Mouse (Mus musculus) A20 (cell line): ENCODE results near the gene 1700088E04Rik.

Source experiments
- DNase-seq: peaks from one replicate; pipeline ENCODE4 v3.0.0-alpha.2; 2011; ENCODE audit warnings: low read depth, low spot score

The 1700088E04Rik gene

GRCm38 (mm10) chr15:79131442-79131841, 9.6 kb downstream of the 1700088E04Rik start:
- no peak for DNase-seq

GRCm38 (mm10) chr15:79130782-79131181, 10.3 kb downstream of the 1700088E04Rik start:
- DNase-seq, result no peak

- no peak for DNase-seq
These were observed 11.7 kb downstream of the 1700088E04Rik start for GRCm38 (mm10) chr15:79129311-79129710.

GRCm38 (mm10) chr15:79128208-79128607, 12.8 kb downstream of the 1700088E04Rik start:
- DNase-seq, result no peak

GRCm38 (mm10) chr15:79127101-79127500, 14.0 kb downstream of the 1700088E04Rik start:
- no peak for DNase-seq

DNA sequence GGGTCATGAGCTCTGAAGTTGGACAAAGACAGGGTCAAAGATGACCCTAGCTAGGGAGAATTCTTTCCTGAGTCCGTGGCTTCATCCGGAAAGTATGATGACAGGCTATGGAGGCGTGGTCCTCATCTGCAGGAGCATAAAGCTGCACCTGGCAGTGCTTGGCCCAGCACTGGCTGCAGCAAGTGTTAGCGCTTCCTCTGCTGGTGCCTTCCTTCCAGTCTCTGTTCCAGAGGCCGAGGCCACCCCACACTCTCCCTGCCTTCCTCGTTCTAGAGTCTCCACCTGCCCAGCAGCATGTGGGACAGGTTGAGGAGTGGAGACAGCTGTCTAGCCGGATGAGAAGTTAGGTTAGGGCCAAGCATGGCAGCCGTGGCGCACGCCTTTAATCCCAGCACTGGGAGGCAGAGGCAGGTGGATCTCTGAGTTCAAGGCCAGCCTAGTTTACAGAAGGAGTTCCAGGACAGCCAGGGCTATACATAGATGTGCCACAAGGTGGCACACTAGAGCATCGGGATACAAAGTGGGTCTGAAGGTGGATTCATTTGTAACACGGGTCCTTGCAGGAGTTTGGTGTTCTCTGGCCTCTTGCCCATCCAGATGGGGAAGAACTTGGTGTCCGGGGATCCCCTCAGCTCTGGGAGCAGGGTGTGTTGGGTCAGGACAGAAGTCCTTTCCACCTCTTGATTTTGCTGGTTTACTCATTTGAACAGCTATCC, 14.7 kb downstream of the 1700088E04Rik start:
- DNase-seq, result peak; percentile 63

GRCm38 (mm10) chr15:79124331-79124875, 16.6 kb downstream of the 1700088E04Rik start:
- no peak for DNase-seq

DNA sequence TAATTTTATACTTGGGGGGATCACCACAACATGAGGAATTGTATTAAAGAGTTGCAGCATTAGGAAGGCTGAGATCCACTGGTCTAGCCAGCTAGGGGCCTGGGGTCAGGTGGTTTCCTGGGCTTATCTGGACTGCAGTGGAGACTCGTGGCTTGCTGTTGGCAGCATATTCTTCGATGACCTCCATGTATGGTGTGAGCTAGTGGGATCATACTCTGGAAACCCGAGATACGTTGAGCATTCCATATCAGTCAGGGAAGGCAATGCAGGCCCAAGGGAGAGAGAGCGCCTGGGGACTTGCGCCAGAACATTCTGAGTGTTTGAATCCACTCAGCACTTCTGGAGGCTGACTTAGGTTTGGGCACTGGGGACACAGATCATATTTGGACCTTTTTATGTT, 17.3 kb downstream of the 1700088E04Rik start:
- no peak for DNase-seq

DNA sequence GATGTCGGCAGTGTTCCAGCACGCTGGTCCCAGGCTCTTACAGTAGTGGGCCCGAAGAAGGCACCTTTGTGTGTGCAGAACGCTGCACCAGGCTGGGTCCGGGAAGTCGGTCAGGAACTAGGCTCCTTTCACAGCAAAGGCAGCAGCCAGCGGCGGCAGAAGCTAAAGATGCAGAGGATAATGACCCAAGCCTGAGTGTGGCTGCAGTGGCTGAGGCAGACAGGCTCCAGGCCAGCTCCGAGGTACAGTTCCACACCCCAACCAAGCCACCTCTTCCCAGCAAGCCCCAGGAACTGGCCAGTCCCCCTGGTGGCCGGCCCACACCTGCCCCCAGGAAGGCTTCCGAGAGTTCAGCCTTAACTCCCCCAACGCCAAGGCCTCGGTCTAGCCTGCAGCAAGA, 18.5 kb downstream of the 1700088E04Rik start:
- no peak for DNase-seq

GRCm38 (mm10) chr15:79122119-79122518, 18.9 kb downstream of the 1700088E04Rik start:
- DNase-seq, result no peak

DNA sequence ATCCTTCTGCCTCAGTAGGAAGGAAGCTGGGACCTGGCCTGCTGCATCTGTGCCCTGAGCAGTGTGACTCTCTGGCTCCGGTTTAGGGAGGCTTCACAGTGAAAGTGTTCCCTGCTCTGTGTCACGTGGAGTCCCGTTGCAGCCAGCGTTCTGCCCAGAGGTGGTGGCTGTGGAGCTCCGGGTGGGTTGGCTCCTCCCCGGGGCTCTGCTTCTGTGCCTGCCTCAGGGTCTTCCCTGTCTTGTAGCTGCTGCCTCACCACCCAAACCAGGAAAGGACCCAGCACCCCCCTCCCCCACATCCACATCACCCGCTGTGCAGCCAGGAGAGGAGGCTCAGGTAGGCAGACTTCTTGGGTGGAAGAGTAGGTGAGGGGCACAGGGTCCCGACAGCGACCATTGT, 21.6 kb downstream of the 1700088E04Rik start:
- DNase-seq, result no peak

DNA sequence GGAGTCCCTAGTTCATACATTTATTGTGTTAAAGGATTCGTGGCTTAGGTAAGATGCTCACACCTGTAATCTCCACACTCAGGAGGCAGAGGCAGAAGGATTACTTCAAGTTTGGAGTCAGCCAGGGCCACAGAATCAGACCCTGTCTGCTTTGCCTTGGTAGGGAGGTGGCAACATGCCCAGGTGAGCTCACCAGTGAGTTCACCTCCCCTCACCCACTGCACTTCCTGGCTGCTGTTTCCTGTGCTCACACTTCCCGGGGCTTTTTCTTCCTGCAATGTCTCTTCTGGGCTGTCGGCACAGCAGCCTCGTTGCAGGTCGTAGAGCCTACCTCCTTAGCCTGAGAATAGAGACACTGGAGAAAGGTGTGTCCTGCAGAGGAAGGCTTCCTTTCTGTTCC, 25.8 kb downstream of the 1700088E04Rik start:
- no peak for DNase-seq

- no peak for DNase-seq
These were observed 29.3 kb downstream of the 1700088E04Rik start for GRCm38 (mm10) chr15:79111774-79112173.

DNA sequence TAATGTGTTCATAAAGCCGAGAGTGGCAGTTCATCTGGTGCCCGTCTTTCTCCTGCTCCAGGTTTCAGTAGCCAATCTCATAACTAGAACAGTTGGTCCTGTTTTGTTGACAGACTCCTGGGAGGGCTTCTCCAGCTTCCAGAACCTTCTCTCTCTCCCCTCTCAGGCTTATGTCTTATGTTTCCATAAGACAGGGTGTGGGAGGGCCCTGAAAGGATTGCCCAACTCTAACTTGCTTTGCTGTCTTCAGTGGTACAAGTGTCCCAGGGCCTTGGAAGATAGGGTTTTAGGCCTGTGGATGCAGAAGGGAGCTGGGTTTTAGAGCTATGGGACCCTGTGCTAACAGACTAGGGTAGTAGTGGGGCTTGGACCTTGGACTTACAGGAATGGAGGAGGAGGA, 30.5 kb downstream of the 1700088E04Rik start:
- no peak for DNase-seq

- no peak for DNase-seq
These were observed 31.0 kb downstream of the 1700088E04Rik start for GRCm38 (mm10) chr15:79110031-79110430.

DNA sequence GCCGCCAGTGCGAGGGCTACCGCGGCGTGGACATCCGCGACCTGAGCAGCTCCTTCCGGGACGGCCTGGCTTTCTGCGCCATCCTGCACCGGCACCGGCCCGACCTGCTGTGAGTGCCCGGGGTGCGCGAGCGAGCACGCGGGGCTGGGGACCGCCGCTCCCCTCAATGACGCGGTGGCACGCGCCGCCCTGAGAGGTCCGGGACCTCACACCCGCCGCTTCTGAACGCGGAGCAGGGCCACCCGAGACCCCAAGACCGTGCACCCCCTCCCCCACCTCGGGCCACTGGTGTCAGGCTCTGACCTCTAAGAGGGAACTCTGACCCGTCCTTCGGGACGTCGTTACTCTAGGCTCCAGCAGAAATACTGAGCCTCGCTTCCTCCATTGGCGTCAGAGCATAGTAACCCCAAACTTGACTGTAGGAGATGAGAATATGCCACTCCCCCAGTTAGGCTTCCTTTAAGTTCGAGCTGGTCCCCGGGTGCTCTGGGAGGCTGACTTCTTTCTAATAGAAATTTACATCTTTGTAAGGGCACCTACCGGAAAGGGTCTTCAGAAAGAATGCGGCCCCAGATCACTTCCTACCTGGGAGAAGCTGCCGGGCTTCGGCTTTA, 31.6 kb downstream of the 1700088E04Rik start:
- DNase-seq, result peak; percentile 70

DNA sequence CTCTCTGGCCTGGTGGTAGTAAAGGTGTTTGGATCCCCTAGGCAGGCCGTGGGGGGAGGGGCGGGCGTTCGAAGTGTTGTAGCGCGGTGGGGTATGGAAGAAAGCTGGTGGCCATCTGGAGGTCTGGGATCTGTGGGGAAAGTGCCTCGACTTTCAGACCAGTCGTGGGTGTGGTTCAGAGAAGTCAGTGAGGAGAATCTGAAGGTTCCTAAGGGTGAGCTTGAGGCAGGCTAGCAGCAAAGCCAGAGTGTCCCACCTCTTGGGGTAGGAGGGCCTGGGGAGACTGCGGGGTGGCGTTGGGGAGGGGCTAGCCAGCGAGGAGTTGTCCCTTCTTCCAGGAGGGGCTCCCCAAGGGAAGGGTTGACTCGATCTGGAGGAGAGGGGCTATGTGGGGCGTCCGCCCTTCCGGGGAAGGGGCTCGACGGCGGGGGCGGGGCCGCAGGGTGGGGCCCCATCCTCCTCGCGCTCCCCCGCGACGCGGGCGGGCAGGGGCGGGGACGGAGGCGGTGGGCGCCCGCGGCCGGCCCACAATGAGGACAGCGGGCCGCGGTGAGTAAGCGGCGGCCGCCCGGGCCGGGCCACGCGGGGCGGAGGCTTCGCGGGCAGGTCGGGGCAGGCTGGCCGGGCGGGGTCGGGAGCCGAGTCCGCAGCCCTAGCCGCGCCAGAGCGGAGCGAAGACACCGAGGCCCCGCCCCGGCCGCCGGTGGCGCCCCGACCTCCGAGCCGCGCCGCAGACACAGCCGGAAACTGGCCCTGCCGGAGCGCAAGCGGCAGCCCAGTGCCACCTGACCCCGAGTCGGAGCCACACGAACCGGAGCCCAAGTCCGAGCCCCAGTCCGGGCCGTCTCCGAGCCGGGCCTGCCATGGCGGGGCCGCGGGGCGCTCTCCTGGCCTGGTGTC, 32.4 kb downstream of the 1700088E04Rik start, which contains the start of gene Micall1:
Micall1 (plus strand) TSS at position 478 of the 900 bp plus-strand sequence.
- DNase-seq, result peak; percentile 78

DNA sequence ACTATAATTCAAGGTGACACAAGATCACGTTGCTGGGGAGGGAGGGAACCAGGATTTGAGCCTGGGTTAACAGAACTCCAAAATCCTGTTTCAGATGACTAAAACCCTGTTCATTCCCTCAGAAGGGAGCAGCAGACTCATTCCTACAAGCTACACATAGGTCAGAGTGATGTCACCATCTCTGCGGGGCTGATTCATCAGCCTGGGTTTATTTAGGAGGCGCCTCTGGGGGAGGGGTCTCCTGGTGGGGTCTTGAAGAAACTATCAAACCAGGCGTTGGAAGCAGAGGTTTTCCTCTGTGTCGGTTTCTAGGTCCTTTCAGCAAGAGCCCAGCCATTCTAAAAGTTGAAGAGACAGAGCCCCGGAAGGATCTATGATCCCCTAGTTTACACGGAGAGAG, 33.1 kb downstream of the 1700088E04Rik start:
- no peak for DNase-seq

DNA sequence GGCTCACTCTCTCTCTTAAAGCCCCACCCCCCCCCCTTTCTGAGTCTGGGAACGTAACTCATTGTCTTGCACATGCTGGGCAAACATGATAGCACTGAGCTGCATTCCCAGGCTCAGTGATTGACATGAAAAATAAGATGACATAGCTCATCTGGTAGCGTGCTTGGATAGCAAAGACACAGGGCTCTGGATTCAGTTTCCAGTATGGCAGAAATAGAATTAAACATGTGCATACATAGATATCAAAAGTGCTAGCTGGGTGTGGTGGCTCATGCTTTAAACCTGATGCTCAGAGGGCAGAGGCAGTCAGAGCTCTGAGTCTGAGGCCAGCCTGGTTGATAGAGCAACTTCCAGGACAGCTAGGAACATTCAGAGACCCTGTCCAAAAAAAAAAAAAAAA, 35.2 kb downstream of the 1700088E04Rik start:
- no peak for DNase-seq

- no peak for DNase-seq
These were observed 37.8 kb downstream of the 1700088E04Rik start for GRCm38 (mm10) chr15:79103264-79103663.

DNA sequence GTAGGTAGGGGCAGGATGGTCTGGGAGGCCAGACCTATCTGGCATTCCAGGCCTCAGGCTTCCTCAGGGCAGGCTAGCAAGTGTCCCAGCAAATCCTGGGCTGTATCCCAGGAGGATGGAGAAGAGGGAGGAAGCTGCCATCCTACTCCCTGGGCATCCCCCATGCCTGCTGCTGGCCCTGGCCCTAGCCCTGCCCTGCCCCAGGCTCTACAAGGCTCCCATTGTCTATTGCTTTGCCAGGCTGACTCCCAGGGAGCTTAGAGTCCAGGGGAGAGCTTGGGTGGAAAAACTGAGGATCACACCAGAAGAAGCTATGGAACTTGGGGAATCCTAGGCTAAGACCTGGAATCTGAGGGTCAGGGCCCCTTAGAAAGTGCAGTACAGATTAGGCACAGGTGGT, 39.5 kb downstream of the 1700088E04Rik start:
- DNase-seq, result no peak

- no peak for DNase-seq
These were observed 40.7 kb downstream of the 1700088E04Rik start for GRCm38 (mm10) chr15:79100391-79100790.
